Mouse (Mus musculus): ENCODE data around the gene Icam1.
"Not testable (repeated sequence)": the region's sequence is repeated elsewhere in the genome, so short reads cannot be mapped to it uniquely, and the experiment has no call there.

Icam1 gene

GRCm38 (mm10) chr9:20993165-20993898 lies 22.5 kb upstream of the Icam1 start:
- no peak for DNase-seq (ENCODE audit: low spot score)

- no peak for DNase-seq (ENCODE audit: low spot score)
These were observed 20.7 kb upstream of the Icam1 start for GRCm38 (mm10) chr9:20995069-20995468.

GRCm38 (mm10) chr9:20997065-20997464 lies 18.7 kb upstream of the Icam1 start:
- DNase-seq (ENCODE audit: low spot score) = no peak

- DNase-seq (ENCODE audit: low spot score) = not testable (repeated sequence)
These were observed 17.4 kb upstream of the Icam1 start for GRCm38 (mm10) chr9:20998337-20998736.

GRCm38 (mm10) chr9:21000811-21001210 lies 15.0 kb upstream of the Icam1 start:
- no peak for DNase-seq (ENCODE audit: low spot score)

GRCm38 (mm10) chr9:21001651-21002200 lies 14.1 kb upstream of the Icam1 start:
- DNase-seq (ENCODE audit: low spot score) = no peak

- DNase-seq (ENCODE audit: low spot score) = no peak
These were observed 13.5 kb upstream of the Icam1 start for GRCm38 (mm10) chr9:21002270-21002626.

- peak; percentile 56 for DNase-seq (ENCODE audit: low spot score)
These were observed 12.9 kb upstream of the Icam1 start, which contains the start of gene Mrpl4 for GRCm38 (mm10) chr9:21002627-21003551. Gene Mrpl4, plus strand, starts transcription at chr9:21002738.

- no peak for DNase-seq (ENCODE audit: low spot score)
These were observed 8.4 kb upstream of the Icam1 start for GRCm38 (mm10) chr9:21007313-21007952.

GRCm38 (mm10) chr9:21008007-21008406 lies 7.8 kb upstream of the Icam1 start:
- no peak for DNase-seq (ENCODE audit: low spot score)

- no peak for DNase-seq (ENCODE audit: low spot score)
These were observed 5.4 kb upstream of the Icam1 start for GRCm38 (mm10) chr9:21010362-21010761.

- not testable (repeated sequence) for DNase-seq (ENCODE audit: low spot score)
These were observed 4.7 kb upstream of the Icam1 start for GRCm38 (mm10) chr9:21010939-21011541.

- DNase-seq (ENCODE audit: low spot score) = no peak
These were observed 3.9 kb upstream of the Icam1 start for GRCm38 (mm10) chr9:21011846-21012312.

- DNase-seq (ENCODE audit: low spot score) = no peak
These were observed 3.4 kb upstream of the Icam1 start for GRCm38 (mm10) chr9:21012368-21012767.

GRCm38 (mm10) chr9:21014691-21015570 lies 854 bp upstream of the Icam1 start:
- no peak for DNase-seq (ENCODE audit: low spot score)

GRCm38 (mm10) chr9:21016331-21017176 lies 769 bp downstream of the Icam1 start:
- no peak for DNase-seq (ENCODE audit: low spot score)

GRCm38 (mm10) chr9:21017177-21017575 lies 1.4 kb downstream of the Icam1 start:
- DNase-seq (ENCODE audit: low spot score) = no peak

- DNase-seq (ENCODE audit: low spot score) = no peak
These were observed 2.8 kb downstream of the Icam1 start for GRCm38 (mm10) chr9:21018600-21018999.

- DNase-seq (ENCODE audit: low spot score) = no peak
These were observed 5.6 kb downstream of the Icam1 start for GRCm38 (mm10) chr9:21021363-21021762.

GRCm38 (mm10) chr9:21022288-21022687 lies 6.5 kb downstream of the Icam1 start:
- DNase-seq (ENCODE audit: low spot score) = no peak

All from urinary bladder, postnatal 10 days (tissue).